Mouse (Mus musculus): ENCODE data around the gene Ltbp3.

GRCm38 (mm10) chr19:5741641-5742240 lies 1.0 kb downstream of the Ltbp3 start:
- no peak for TF ChIP-seq CTCF (IDR thresholded peaks at IDR 0.05; ENCODE audit: low read depth, low read length)
- TF ChIP-seq GATA1 (IDR thresholded peaks at IDR 0.05; ENCODE audit: borderline replicate concordance, low read length) = no peak
- no peak for TF ChIP-seq POLR2AphosphoS5 (IDR thresholded peaks at IDR 0.05; ENCODE audit: insufficient replicate concordance, low read depth, low read length)
- no peak for TF ChIP-seq TAL1 (conservative IDR thresholded peaks at IDR 0.05; ENCODE audit: low read depth, low read length)
